ENCODE assay signal across 16 mouse cellular contexts in the genomic region with DNA sequence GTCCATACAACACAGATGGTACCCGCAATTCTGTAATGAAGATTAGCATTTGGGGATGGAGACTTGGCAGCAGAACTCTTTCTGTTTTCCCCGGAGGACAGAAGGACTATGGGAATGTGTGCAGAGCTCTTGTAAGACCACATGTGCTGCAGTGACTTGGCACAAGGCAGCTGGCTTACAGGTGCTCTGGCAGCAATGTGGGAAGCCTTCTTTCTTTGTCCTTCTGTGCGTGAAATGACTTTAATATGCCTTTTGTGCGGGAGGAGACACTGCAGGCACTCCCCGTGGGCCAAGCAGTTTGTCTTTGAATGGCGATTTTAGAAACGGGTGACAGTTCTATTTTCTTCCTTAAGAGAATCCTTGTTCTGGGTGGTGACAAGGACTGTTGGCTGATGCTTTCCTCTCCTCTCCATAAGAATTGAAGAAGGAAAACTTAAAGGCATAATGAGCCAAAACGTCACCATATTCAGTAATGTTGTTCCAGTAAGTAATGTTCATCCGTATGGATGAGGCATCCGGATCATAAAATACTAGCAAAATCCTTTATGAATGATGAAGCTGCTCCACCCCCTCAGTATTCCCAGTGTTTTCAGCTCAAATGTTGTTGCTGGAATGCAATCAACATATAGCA. TPM values are rescaled to one million over a fixed set of nuclear protein-coding genes. Genes with fewer than 3 reads are reported as not detected.
DNase-seq lines count a peak whose midpoint lies in the region; ATAC-seq and TF ChIP-seq lines count a peak whose summit lies in the region.
"Had no signal": no experiment of that assay in that cellular context is flagged by ENCODE, and none has a peak within 500 bp of the region (broad histone marks: within the 10 kb centered on the region; RNA-seq: fewer than 3 reads in every experiment).

No protein-coding gene starts in this region.

- 55% methylated on average over 10 of the region's 10 CpGs for WGBS in forebrain, embryonic 14.5 days
- 79% methylated on average over 10 of the region's 10 CpGs for WGBS in forebrain, embryonic 10.5 days
- 35% methylated on average over 10 of the region's 10 CpGs for WGBS in forebrain, postnatal 0 days
- WGBS in heart, embryonic 11.5 days (ENCODE audit: insufficient replicate concordance), result 81% methylated on average over 10 of the region's 10 CpGs

- H3K4me1 ChIP-seq in forebrain, embryonic 14.5 days (ENCODE audit: control insufficient read depth, insufficient read depth, low read length), result peaks cover 3% of the 10 kb centered on the region; the same call in 1 of the 2 replicates
- no peaks in the 10 kb centered on the region for H3K4me1 ChIP-seq in forebrain, embryonic 10.5 days
- 0 out of 2 replicates have a peak, but pooled peaks cover 2% of the 10 kb centered on the region for H3K4me1 ChIP-seq in forebrain, postnatal 0 days (ENCODE audit: insufficient read depth)
- H3K4me1 ChIP-seq in heart, embryonic 11.5 days (ENCODE audit: control insufficient read depth, insufficient read depth, low read length), result no peaks in the 10 kb centered on the region
- H3K4me1 ChIP-seq: limb, embryonic 10.5 days had no signal

- H3K36me3 ChIP-seq in forebrain, embryonic 14.5 days (ENCODE audit: control insufficient read depth, insufficient read depth, low read length), result no peaks in the 10 kb centered on the region
- no peaks in the 10 kb centered on the region for H3K36me3 ChIP-seq in forebrain, embryonic 10.5 days (replicated peaks)
- H3K36me3 ChIP-seq in forebrain, postnatal 0 days (ENCODE audit: insufficient read depth), result no peaks in the 10 kb centered on the region
- no peaks in the 10 kb centered on the region for H3K36me3 ChIP-seq in heart, embryonic 11.5 days (ENCODE audit: control insufficient read depth, insufficient read depth, low read length)
- H3K36me3 ChIP-seq: limb, embryonic 10.5 days had no signal

- no peaks in the 10 kb centered on the region for H3K9me3 ChIP-seq in forebrain, embryonic 14.5 days (replicated peaks; ENCODE audit: control insufficient read depth, low read length)
- H3K9me3 ChIP-seq in forebrain, embryonic 10.5 days, result no peaks in the 10 kb centered on the region
- no peaks in the 10 kb centered on the region for H3K9me3 ChIP-seq in forebrain, postnatal 0 days (ENCODE audit: low read length)
- no peaks in the 10 kb centered on the region for H3K9me3 ChIP-seq in heart, embryonic 11.5 days (replicated peaks; ENCODE audit: control insufficient read depth, low read length)
- H3K9me3 ChIP-seq: limb, embryonic 10.5 days had no signal

- no peak for TF ChIP-seq CTCF in forebrain, postnatal 0 days (IDR thresholded peaks at IDR 0.05; ENCODE audit: low read depth)

- H3K27ac ChIP-seq in forebrain, embryonic 14.5 days (ENCODE audit: low read depth, low read length), result no peak overlapping the region; the same call in 1 of the 2 replicates
- no peak overlapping the region for H3K27ac ChIP-seq in forebrain, embryonic 10.5 days
- H3K27ac ChIP-seq in forebrain, postnatal 0 days (ENCODE audit: low read depth, low read length), result no peak overlapping the region
- H3K27ac ChIP-seq in heart, embryonic 11.5 days (ENCODE audit: low read depth, low read length), result no peak overlapping the region
- H3K27ac ChIP-seq: limb, embryonic 10.5 days had no signal

- H3K9ac ChIP-seq in forebrain, embryonic 14.5 days (ENCODE audit: low read length), result no peak overlapping the region
- no peak overlapping the region for H3K9ac ChIP-seq in forebrain, postnatal 0 days
- H3K9ac ChIP-seq in heart, embryonic 11.5 days (ENCODE audit: low read depth, low read length), result no peak overlapping the region

- no peak overlapping the region for H3K4me3 ChIP-seq in forebrain, embryonic 14.5 days (ENCODE audit: low read depth, low read length)
- H3K4me3 ChIP-seq in forebrain, embryonic 10.5 days, result no peak overlapping the region
- no peak overlapping the region for H3K4me3 ChIP-seq in forebrain, postnatal 0 days (ENCODE audit: low read depth, low read length)
- H3K4me3 ChIP-seq in heart, embryonic 11.5 days (ENCODE audit: low read depth, low read length), result no peak overlapping the region
- H3K4me3 ChIP-seq: limb, embryonic 10.5 days had no signal

- peak; percentile 67; the same call in 1 of the 2 replicates for ATAC-seq in forebrain, embryonic 14.5 days
- ATAC-seq in forebrain, postnatal 0 days, result peak; percentile 80
- ATAC-seq in heart, embryonic 11.5 days (replicated peaks; ENCODE audit: insufficient number of reproducible peaks, low FRiP score, low TSS enrichment), result no peak
- ATAC-seq: inflammation-experienced regulatory T-cells, adult 6 months had no signal

- no peak overlapping the region for H3K4me2 ChIP-seq in forebrain, embryonic 14.5 days (ENCODE audit: low read length)
- H3K4me2 ChIP-seq in forebrain, postnatal 0 days (ENCODE audit: low read depth), result no peak overlapping the region; the same call in 1 of the 2 replicates
- no peak overlapping the region for H3K4me2 ChIP-seq in heart, embryonic 11.5 days

- peak; percentile 55 for DNase-seq in forebrain, embryonic 14.5 days (ENCODE audit: low spot score)
- no peak for DNase-seq in forebrain, embryonic 10.5 days (ENCODE audit: extremely low spot score, low spot score)
- DNase-seq in forebrain, postnatal 0 days, result peak; percentile 62
- peak; percentile 68 for DNase-seq in layer of hippocampus, adult 9-11 months
- peak; percentile 14 to 49 for DNase-seq in right cerebral cortex, adult 2 months (ENCODE audit: low spot score in 2 of 2)
- DNase-seq in urinary bladder, postnatal 25 days (ENCODE audit: low spot score), result no peak
- no peak for DNase-seq in cerebellum, adult 11 months
- DNase-seq: adrenal gland, adult 2 months; cerebellum, adult 9-10 months; lung, adult 2 months; thymus, postnatal 14 days had no signal

- no peaks in the 10 kb centered on the region for H3K27me3 ChIP-seq in forebrain, embryonic 14.5 days (replicated peaks; ENCODE audit: control insufficient read depth, insufficient read depth, low read length)
- no peaks in the 10 kb centered on the region for H3K27me3 ChIP-seq in forebrain, embryonic 10.5 days (ENCODE audit: poor library complexity, severe bottlenecking)
- no peaks in the 10 kb centered on the region for H3K27me3 ChIP-seq in forebrain, postnatal 0 days (ENCODE audit: insufficient read depth, low read length)
- H3K27me3 ChIP-seq in heart, embryonic 11.5 days (ENCODE audit: control insufficient read depth, insufficient read depth, low read length), result no peaks in the 10 kb centered on the region

RNA-seq across cellular contexts. Expression of gene Adamtsl1, which starts 27.5 kb away (rescaled TPM):
- 2.2 and 4.1 TPM in 2 replicates for polyA plus RNA-seq in forebrain, embryonic 14.5 days (2014; fragmentation: Nextera tagmentation; extraction: Ambion mirVana)
- polyA plus RNA-seq in forebrain, embryonic 10.5 days (2016; fragmentation: Nextera tagmentation; extraction: Ambion mirVana), result 3.0 and 3.4 TPM in 2 replicates
- 7.8 and 12.6 TPM in 2 replicates for total RNA-seq in forebrain, postnatal 0 days (2014; rRNA removed)
- 2.0 and 4.2 TPM in 2 replicates for polyA plus RNA-seq in forebrain, postnatal 0 days (2015; fragmentation: Nextera tagmentation; extraction: Ambion mirVana)
- polyA plus RNA-seq in heart, embryonic 11.5 days (2014; fragmentation: Nextera tagmentation; extraction: Ambion mirVana), result 9.3 and 13.2 TPM in 2 replicates
- total RNA-seq: megakaryocyte-erythroid progenitor cell, adult 5-6 weeks; neutrophil, adult 5-6 weeks had no signal

Comparison
In these comparisons a context has a peak if more than half of its experiments do, and no peak if none do; other contexts are left out.
1. DNase-seq: peak in forebrain, embryonic 14.5 days (single experiment), forebrain, postnatal 0 days (single experiment), layer of hippocampus, adult 9-11 months (single experiment) and right cerebral cortex, adult 2 months (2 of 2); none in forebrain, embryonic 10.5 days (single experiment), urinary bladder, postnatal 25 days (single experiment) and cerebellum, adult 11 months (single experiment).